Mouse (Mus musculus): ENCODE data around the gene E030025P04Rik.

E030025P04Rik gene

GRCm38 (mm10) chr11:109144236-109144635 lies at the start of gene E030025P04Rik:
TSS of gene E030025P04Rik (minus strand) at chr11:109144369.
- DNase-seq: no peak

GRCm38 (mm10) chr11:109192673-109193557 lies 48.7 kb upstream of the E030025P04Rik start:
- DNase-seq: peak; percentile 77 to 81

- DNase-seq: no peak
These were observed 44.1 kb upstream of the E030025P04Rik start for GRCm38 (mm10) chr11:109188235-109188634.

- DNase-seq: peak; percentile 5 to 23
These were observed 43.5 kb upstream of the E030025P04Rik start for GRCm38 (mm10) chr11:109187631-109188184.

GRCm38 (mm10) chr11:109181118-109181517 lies 36.9 kb upstream of the E030025P04Rik start:
- DNase-seq: no peak

- no peak for DNase-seq
These were observed 36.1 kb upstream of the E030025P04Rik start for GRCm38 (mm10) chr11:109180290-109180689.

- peak; percentile 64 to 65 for DNase-seq
These were observed 34.8 kb upstream of the E030025P04Rik start for GRCm38 (mm10) chr11:109178788-109179518.

- DNase-seq: no peak
These were observed 31.3 kb upstream of the E030025P04Rik start for GRCm38 (mm10) chr11:109175376-109175969.

GRCm38 (mm10) chr11:109172224-109172623 lies 28.1 kb upstream of the E030025P04Rik start:
- no peak for DNase-seq

GRCm38 (mm10) chr11:109170771-109171170 lies 26.6 kb upstream of the E030025P04Rik start:
- no peak for DNase-seq

GRCm38 (mm10) chr11:109157694-109158093 lies 13.5 kb upstream of the E030025P04Rik start:
- no peak for DNase-seq

- no peak for DNase-seq
These were observed 747 bp upstream of the E030025P04Rik start for GRCm38 (mm10) chr11:109144890-109145341.

- no peak for DNase-seq
These were observed 17.7 kb downstream of the E030025P04Rik start for GRCm38 (mm10) chr11:109126482-109126881.

GRCm38 (mm10) chr11:109125451-109125850 lies 18.7 kb downstream of the E030025P04Rik start:
- no peak for DNase-seq

- DNase-seq: peak in 1 of 2 experiments; percentile 5
These were observed 19.9 kb downstream of the E030025P04Rik start for GRCm38 (mm10) chr11:109124284-109124683.

GRCm38 (mm10) chr11:109109826-109110346 lies 34.3 kb downstream of the E030025P04Rik start:
- no peak for DNase-seq

- no peak for DNase-seq
These were observed 35.1 kb downstream of the E030025P04Rik start for GRCm38 (mm10) chr11:109109056-109109455.

GRCm38 (mm10) chr11:109107518-109108205 lies 36.5 kb downstream of the E030025P04Rik start:
- no peak for DNase-seq

GRCm38 (mm10) chr11:109106751-109107150 lies 37.4 kb downstream of the E030025P04Rik start:
- DNase-seq: no peak

- no peak for DNase-seq
These were observed 38.0 kb downstream of the E030025P04Rik start for GRCm38 (mm10) chr11:109106181-109106580.

GRCm38 (mm10) chr11:109103386-109103785 lies 40.8 kb downstream of the E030025P04Rik start:
- DNase-seq: no peak

GRCm38 (mm10) chr11:109102646-109103045 lies 41.5 kb downstream of the E030025P04Rik start:
- no peak for DNase-seq
